Mouse (Mus musculus) telencephalon, adult 2 months (tissue): ENCODE measurements around the gene Evpl.
A peak's percentile ranks its signal among the peaks of the same experiment; 100 is the strongest.

Experiments
- DNase-seq: peaks from one replicate; pipeline ENCODE4 v3.0.0-alpha.2; 2011; ENCODE audit warnings: low read depth, low spot score

Evpl gene

GRCm38 (mm10) chr11:116213877-116214510 is 23.9 kb downstream of the Evpl start:
- no peak for DNase-seq

GRCm38 (mm10) chr11:116212847-116213246 is 25.0 kb downstream of the Evpl start:
- DNase-seq = no peak

- no peak for DNase-seq
Observed at GRCm38 (mm10) chr11:116210696-116211095, 27.2 kb downstream of the Evpl start.

GRCm38 (mm10) chr11:116209257-116209656 is 28.6 kb downstream of the Evpl start:
- no peak for DNase-seq

GRCm38 (mm10) chr11:116208660-116209059 is 29.2 kb downstream of the Evpl start:
- DNase-seq = no peak

- no peak for DNase-seq
Observed at GRCm38 (mm10) chr11:116206678-116207077, 31.2 kb downstream of the Evpl start.

- DNase-seq = no peak
Observed at GRCm38 (mm10) chr11:116203150-116203549, 34.7 kb downstream of the Evpl start.

- no peak for DNase-seq
Observed at GRCm38 (mm10) chr11:116201151-116201550, 36.7 kb downstream of the Evpl start.

- peak; percentile 90 for DNase-seq
Observed at GRCm38 (mm10) chr11:116198639-116199531, 39.0 kb downstream of the Evpl start, which contains the start of the genes Ten1 and Acox1. Gene Ten1, plus strand, starts transcription at chr11:116198855. Gene Acox1, minus strand, starts transcription at chr11:116199045.

GRCm38 (mm10) chr11:116198132-116198531 is 39.7 kb downstream of the Evpl start:
- no peak for DNase-seq

- no peak for DNase-seq
Observed at GRCm38 (mm10) chr11:116197584-116197906, 40.3 kb downstream of the Evpl start.

GRCm38 (mm10) chr11:116196866-116197583 is 40.9 kb downstream of the Evpl start:
- DNase-seq = no peak

- DNase-seq = no peak
Observed at GRCm38 (mm10) chr11:116196336-116196735, 41.5 kb downstream of the Evpl start.

GRCm38 (mm10) chr11:116195252-116195651 is 42.6 kb downstream of the Evpl start:
- DNase-seq = no peak

- no peak for DNase-seq
Observed at GRCm38 (mm10) chr11:116194619-116195018, 43.3 kb downstream of the Evpl start.

GRCm38 (mm10) chr11:116187226-116187930 is 50.5 kb downstream of the Evpl start:
- DNase-seq = no peak

- no peak for DNase-seq
Observed at GRCm38 (mm10) chr11:116186360-116186759, 51.5 kb downstream of the Evpl start.

- peak; percentile 61 for DNase-seq
Observed at GRCm38 (mm10) chr11:116185836-116186235, 52.0 kb downstream of the Evpl start.

GRCm38 (mm10) chr11:116178411-116179121 is 59.3 kb downstream of the Evpl start:
- no peak for DNase-seq

- DNase-seq = no peak
Observed at GRCm38 (mm10) chr11:116176010-116176409, 61.9 kb downstream of the Evpl start.
